Mouse (Mus musculus) adrenal gland, postnatal 36 days (tissue): ENCODE measurements around the gene Csnk1e. TPM values are rescaled to one million over a fixed set of nuclear protein-coding genes. Genes with fewer than 3 reads are reported as not detected.
"Not testable (repeated sequence)": the region's sequence is repeated elsewhere in the genome, so short reads cannot be mapped to it uniquely, and the experiment has no call there.

Source experiments
- DNase-seq, 2 experiments: peaks; one replicate each; pipeline ENCODE4 v3.0.0; 2021; ENCODE audit warnings: mixed read lengths in 1 of 2
- long read RNA-seq, 2 experiments: library from polyadenylated mRNA; stranded (forward); transcript quantifications; one replicate each; pipeline ENCODE4 v2.0.0; 2021; ENCODE audit warnings: borderline sequencing depth in 2 of 2
- total RNA-seq, 2 experiments: library from RNA; stranded (reverse); gene quantifications; 2 replicates each; pipeline ENCODE4 v1.2.3; 2021

The Csnk1e gene
- total RNA-seq: 10 to 100 TPM; 69.0 to 96.0 TPM
- long read RNA-seq, experiment 1, transcript Csnk1e-202 (11 exons, 1,391 nt): major isoform, 48 of 81 reads
- long read RNA-seq, experiment 1, transcript Csnk1e-201 (11 exons, 2,694 nt): minor isoform, 11 of 81 reads
- long read RNA-seq, experiment 1, partial matches to known transcripts: 9 of 81 reads
- long read RNA-seq, experiment 1, other reads (novel, unspliced or antisense): 13 of 81 reads
- long read RNA-seq, experiment 2, transcript Csnk1e-202 (11 exons, 1,391 nt): major isoform, 15 of 22 reads
- long read RNA-seq, experiment 2, partial matches to known transcripts: 2 of 22 reads
- long read RNA-seq, experiment 2, other reads (novel, unspliced or antisense): 5 of 22 reads

GRCm38 (mm10) chr15:79455106-79455810, at the start of gene Csnk1e:
Gene Csnk1e, minus strand, starts transcription at chr15:79455566.
- peak; percentile 79 to 84 for DNase-seq

GRCm38 (mm10) chr15:79504707-79505452, 49.5 kb upstream of the Csnk1e start, which contains the start of gene Kcnj4:
Gene Kcnj4, minus strand, starts transcription at chr15:79505241.
- no peak for DNase-seq

GRCm38 (mm10) chr15:79503438-79503837, 48.1 kb upstream of the Csnk1e start:
- peak; percentile 74 to 76 for DNase-seq

- DNase-seq: no peak
Measured at GRCm38 (mm10) chr15:79502891-79503341, 47.5 kb upstream of the Csnk1e start.

- DNase-seq: no peak
Measured at GRCm38 (mm10) chr15:79500110-79500509, 44.7 kb upstream of the Csnk1e start.

- DNase-seq: no peak
Measured at GRCm38 (mm10) chr15:79493527-79493926, 38.2 kb upstream of the Csnk1e start.

GRCm38 (mm10) chr15:79489463-79489862, 34.1 kb upstream of the Csnk1e start:
- peak; percentile 55 to 58 for DNase-seq

GRCm38 (mm10) chr15:79481181-79481688, 25.9 kb upstream of the Csnk1e start:
- no peak for DNase-seq

GRCm38 (mm10) chr15:79477227-79477626, 21.9 kb upstream of the Csnk1e start:
- DNase-seq: peak; percentile 20 to 36

GRCm38 (mm10) chr15:79473638-79474355, 18.4 kb upstream of the Csnk1e start:
- no peak for DNase-seq

GRCm38 (mm10) chr15:79473042-79473441, 17.7 kb upstream of the Csnk1e start:
- DNase-seq: no peak

- no peak for DNase-seq
Measured at GRCm38 (mm10) chr15:79471095-79471494, 15.7 kb upstream of the Csnk1e start.

- DNase-seq: peak in 1 of 2 experiments; percentile 21
Measured at GRCm38 (mm10) chr15:79470583-79470982, 15.2 kb upstream of the Csnk1e start.

- no peak for DNase-seq
Measured at GRCm38 (mm10) chr15:79469577-79469976, 14.2 kb upstream of the Csnk1e start.

GRCm38 (mm10) chr15:79466601-79467286, 11.4 kb upstream of the Csnk1e start:
- peak; percentile 89 to 90 for DNase-seq

GRCm38 (mm10) chr15:79456546-79456945, 1.2 kb upstream of the Csnk1e start:
- DNase-seq: no peak

- DNase-seq: not testable (repeated sequence)
Measured at GRCm38 (mm10) chr15:79456104-79456503, 738 bp upstream of the Csnk1e start.

- DNase-seq: no peak
Measured at GRCm38 (mm10) chr15:79453831-79454230, 1.5 kb downstream of the Csnk1e start.

- no peak for DNase-seq
Measured at GRCm38 (mm10) chr15:79448041-79448440, 7.3 kb downstream of the Csnk1e start.

GRCm38 (mm10) chr15:79445786-79446654, 9.3 kb downstream of the Csnk1e start:
- DNase-seq: no peak
